ENCODE assay signal across 22 mouse cellular contexts in genomic region chr9:88244492-88244891, GRCm38 (mm10).
DNase-seq lines count a peak whose midpoint lies in the region; ATAC-seq and TF ChIP-seq lines count a peak whose summit lies in the region.
"Had no signal": no experiment of that assay in that cellular context is flagged by ENCODE, and none has a peak within 500 bp of the region (broad histone marks: within the 10 kb centered on the region; RNA-seq: fewer than 3 reads in every experiment).

No protein-coding gene starts in this region.

- no peak overlapping the region for H3K27ac ChIP-seq in lung, postnatal 0 days (ENCODE audit: low read length)
- no peak overlapping the region for H3K27ac ChIP-seq in stomach, postnatal 0 days (replicated peaks)

- H3K36me3 ChIP-seq in lung, postnatal 0 days (ENCODE audit: insufficient read depth, low read length) = no peaks in the 10 kb centered on the region
- no peaks in the 10 kb centered on the region for H3K36me3 ChIP-seq in stomach, postnatal 0 days (ENCODE audit: control insufficient read depth, insufficient read depth, low read length)
- H3K36me3 ChIP-seq: G1E had no signal

- no peak overlapping the region for H3K4me2 ChIP-seq in lung, postnatal 0 days (replicated peaks; ENCODE audit: low read depth, low read length)
- no peak overlapping the region for H3K4me2 ChIP-seq in stomach, postnatal 0 days (replicated peaks; ENCODE audit: low read depth)

- no peak for TF ChIP-seq CTCF in lung, postnatal 0 days (IDR thresholded peaks at IDR 0.05)
- no peak for TF ChIP-seq CTCF in stomach, postnatal 0 days (IDR thresholded peaks at IDR 0.05; ENCODE audit: low read depth)

- H3K4me1 ChIP-seq in lung, postnatal 0 days (ENCODE audit: insufficient read depth, low read depth, low read length) = no peaks in the 10 kb centered on the region
- no peaks in the 10 kb centered on the region for H3K4me1 ChIP-seq in stomach, postnatal 0 days (replicated peaks; ENCODE audit: control insufficient read depth, insufficient read depth)

- peak; percentile 87 for DNase-seq in heart, adult 11 months
- no peak for DNase-seq in heart, postnatal 10 days
- peak; percentile 17 to 31 for DNase-seq in lung, adult 18-20 months
- no peak for DNase-seq in lung, postnatal 14 days
- peak; percentile 21 for DNase-seq in lung, postnatal 36 days
- no peak for DNase-seq in lung, postnatal 0 days (ENCODE audit: low spot score)
- DNase-seq in stomach, postnatal 0 days (ENCODE audit: low spot score) = peak; percentile 66
- no peak for DNase-seq in testis, postnatal 14 days (ENCODE audit: low spot score)
- DNase-seq: adrenal gland, adult 2 months; adrenal gland, adult 8-10 months; adrenal gland, postnatal 10 days; adrenal gland, postnatal 14 days; adrenal gland, postnatal 25 days; adrenal gland, postnatal 36 days; B cell, adult 2 months; cerebellum, adult 11 months; cerebellum, adult 11-12 months had no signal

- no peak for ATAC-seq in lung, postnatal 0 days
- ATAC-seq in stomach, postnatal 0 days (ENCODE audit: low FRiP score, low TSS enrichment) = peak; percentile 64; the same call in 1 of the 2 replicates
- ATAC-seq: activated CD4-positive, CD25-positive, alpha-beta regulatory T cell, adult 4 months; CD4-positive, CD25-positive, alpha-beta regulatory T cell, adult 4 months; Patski had no signal

- H3K27me3 ChIP-seq in lung, postnatal 0 days (replicated peaks; ENCODE audit: insufficient read depth, low read length) = no peaks in the 10 kb centered on the region
- H3K27me3 ChIP-seq in stomach, postnatal 0 days (ENCODE audit: control insufficient read depth, insufficient read depth, low read length) = no peaks in the 10 kb centered on the region
- H3K27me3 ChIP-seq: CH12.LX, Patski had no signal

- TF ChIP-seq EP300 in lung, postnatal 0 days (IDR thresholded peaks at IDR 0.05) = no peak
- no peak for TF ChIP-seq EP300 in stomach, postnatal 0 days (optimal IDR thresholded peaks at IDR 0.05)

- intact Hi-C loops in heart, postnatal 10 days (cut with DNase I) = no loop called here

- no peak overlapping the region for H3K9ac ChIP-seq in lung, postnatal 0 days (replicated peaks; ENCODE audit: low read depth)
- no peak overlapping the region for H3K9ac ChIP-seq in stomach, postnatal 0 days (ENCODE audit: low read length)

- 58% methylated on average over 3 of the region's 3 CpGs for WGBS in lung, postnatal 0 days
- WGBS in stomach, postnatal 0 days = 57% methylated on average over 3 of the region's 3 CpGs

- no peaks in the 10 kb centered on the region for H3K9me3 ChIP-seq in lung, postnatal 0 days (ENCODE audit: low read length)
- no peaks in the 10 kb centered on the region for H3K9me3 ChIP-seq in stomach, postnatal 0 days (ENCODE audit: control insufficient read depth, low read length)
- H3K9me3 ChIP-seq: G1E had no signal

- H3K4me3 ChIP-seq in lung, postnatal 0 days (ENCODE audit: low read depth, low read length) = no peak overlapping the region
- no peak overlapping the region for H3K4me3 ChIP-seq in stomach, postnatal 0 days (ENCODE audit: low read depth, low read length)

Comparison
In these comparisons a context has a peak if more than half of its experiments do, and no peak if none do; other contexts are left out.
1. DNase-seq: peak in heart, adult 11 months (single experiment), lung, adult 18-20 months (2 of 2), lung, postnatal 36 days (single experiment) and stomach, postnatal 0 days (single experiment); none in heart, postnatal 10 days (0 of 2), lung, postnatal 14 days (single experiment), lung, postnatal 0 days (single experiment) and testis, postnatal 14 days (single experiment).